Mouse (Mus musculus) testis, adult 2 months (tissue): ENCODE results near the gene Gm45021.

ENCODE experiments used
- CTCF ChIP-seq: fragments of 200-500 bp; IDR thresholded peaks from 2 replicates; pipeline ENCODE4 v1.5.1; 2012; ENCODE audit warnings: low read depth, mild to moderate bottlenecking, inconsistent platforms, low read length, moderate library complexity; ENCODE audit not compliant: control insufficient read depth, insufficient read depth, insufficient replicate concordance
- POLR2A ChIP-seq: fragments of 200-500 bp; IDR thresholded peaks from 2 replicates; pipeline ENCODE4 v1.6.1; 2012; ENCODE audit warnings: low read depth, mild to moderate bottlenecking, inconsistent platforms, low read length, moderate library complexity; ENCODE audit not compliant: control insufficient read depth

- TF ChIP-seq CTCF: no peak
- no peak for TF ChIP-seq POLR2A
These were observed 49.5 kb upstream of the Gm45021 start for GRCm38 (mm10) chr6:48539860-48540259.
